8 mouse cellular contexts compared by ENCODE assay signal in genomic region chr12:86946301-86946781, GRCm38 (mm10). TPM values are rescaled to one million over a fixed set of nuclear protein-coding genes. Genes with fewer than 3 reads are reported as not detected.
A peak's percentile ranks its signal among the peaks of the same experiment; 100 is the strongest.
DNase-seq lines count a peak whose midpoint lies in the region; ATAC-seq and TF ChIP-seq lines count a peak whose summit lies in the region.

No protein-coding gene starts in this region.

- no peaks in the 10 kb centered on the region for H3K36me3 ChIP-seq in kidney, postnatal 0 days (ENCODE audit: insufficient read depth, low read length)
- no peaks in the 10 kb centered on the region for H3K36me3 ChIP-seq in forebrain, postnatal 0 days (ENCODE audit: insufficient read depth)
- no peaks in the 10 kb centered on the region for H3K36me3 ChIP-seq in liver, embryonic 12.5 days
- no peaks in the 10 kb centered on the region for H3K36me3 ChIP-seq in splenic B cell, adult 2 months (ENCODE audit: control insufficient read depth, insufficient read depth, low read length, poor library complexity, severe bottlenecking)

- peak; percentile 38 for DNase-seq in kidney, postnatal 0 days (ENCODE audit: low spot score)
- DNase-seq in kidney, postnatal 14 days, result no peak
- DNase-seq in R1 (ENCODE audit: low read depth, low spot score), result peak; percentile 54
- DNase-seq in forebrain, postnatal 0 days, result peak; percentile 71
- DNase-seq in splenic B cell, adult 2 months (ENCODE audit: low read depth, low spot score), result peak; percentile 42
- no peak for DNase-seq in ovary, postnatal 36 days (ENCODE audit: low spot score)

- peak overlapping the region; percentile 99 for H3K27ac ChIP-seq in kidney, postnatal 0 days
- peak overlapping the region; percentile 98 for H3K27ac ChIP-seq in forebrain, postnatal 0 days (ENCODE audit: low read depth, low read length)
- peak overlapping the region; percentile 99 for H3K27ac ChIP-seq in liver, embryonic 12.5 days

- no peak for TF ChIP-seq CTCF in kidney, postnatal 0 days (IDR thresholded peaks at IDR 0.05; ENCODE audit: low read depth)
- no peak for TF ChIP-seq CTCF in forebrain, postnatal 0 days (IDR thresholded peaks at IDR 0.05; ENCODE audit: low read depth)

- peaks cover 16% of the 10 kb centered on the region for H3K4me1 ChIP-seq in kidney, postnatal 0 days (replicated peaks; ENCODE audit: insufficient read depth, low read length)
- H3K4me1 ChIP-seq in forebrain, postnatal 0 days (ENCODE audit: insufficient read depth), result peaks cover 40% of the 10 kb centered on the region
- peaks cover 47% of the 10 kb centered on the region for H3K4me1 ChIP-seq in liver, embryonic 12.5 days

- H3K9ac ChIP-seq in kidney, postnatal 0 days (ENCODE audit: low read depth, low read length), result peak overlapping the region; percentile 89
- H3K9ac ChIP-seq in forebrain, postnatal 0 days, result peak overlapping the region; percentile 81
- H3K9ac ChIP-seq in liver, embryonic 12.5 days, result peak overlapping the region; percentile 90

- H3K27me3 ChIP-seq in kidney, postnatal 0 days (ENCODE audit: insufficient read depth, low read length), result no peaks in the 10 kb centered on the region
- no peaks in the 10 kb centered on the region for H3K27me3 ChIP-seq in forebrain, postnatal 0 days (ENCODE audit: insufficient read depth, low read length)
- peaks cover 15% of the 10 kb centered on the region; the same call in 1 of the 2 replicates for H3K27me3 ChIP-seq in liver, embryonic 12.5 days (replicated peaks)
- no peaks in the 10 kb centered on the region for H3K27me3 ChIP-seq in splenic B cell, adult 2 months (ENCODE audit: control insufficient read depth, insufficient read depth, low read length, poor library complexity, severe bottlenecking)

- no peak for ATAC-seq in kidney, postnatal 0 days (replicated peaks; ENCODE audit: low FRiP score, low read depth)
- ATAC-seq in forebrain, postnatal 0 days, result no peak
- no peak for ATAC-seq in liver, embryonic 12.5 days
- ATAC-seq in megakaryocyte-erythroid progenitor cell, adult 5-6 weeks (replicated peaks; ENCODE audit: low FRiP score, low TSS enrichment, poor library complexity, severe bottlenecking), result no peak

- H3K9me3 ChIP-seq in kidney, postnatal 0 days (replicated peaks; ENCODE audit: low read length), result no peaks in the 10 kb centered on the region
- no peaks in the 10 kb centered on the region for H3K9me3 ChIP-seq in forebrain, postnatal 0 days (ENCODE audit: low read length)
- no peaks in the 10 kb centered on the region for H3K9me3 ChIP-seq in liver, embryonic 12.5 days (replicated peaks)

- under 1% methylated on average over 17 of the region's 17 CpGs for WGBS in kidney, postnatal 0 days
- WGBS in forebrain, postnatal 0 days, result under 1% methylated on average over 17 of the region's 17 CpGs
- WGBS in liver, embryonic 12.5 days (ENCODE audit: insufficient replicate concordance), result 1% methylated on average over 17 of the region's 17 CpGs

- peak overlapping the region; percentile 62 for H3K4me3 ChIP-seq in kidney, postnatal 0 days (replicated peaks; ENCODE audit: low read depth, low read length)
- peak overlapping the region; percentile 57 for H3K4me3 ChIP-seq in forebrain, postnatal 0 days (ENCODE audit: low read depth, low read length)
- peak overlapping the region; percentile 83 for H3K4me3 ChIP-seq in liver, embryonic 12.5 days

- peak overlapping the region; percentile 80 for H3K4me2 ChIP-seq in kidney, postnatal 0 days (ENCODE audit: low read length)
- peak overlapping the region; percentile 78 for H3K4me2 ChIP-seq in forebrain, postnatal 0 days (ENCODE audit: low read depth)
- peak overlapping the region; percentile 92 for H3K4me2 ChIP-seq in liver, embryonic 12.5 days

RNA-seq across cellular contexts. Expression of gene Cipc, which starts 0.5 kb away (rescaled TPM):
- 14.8 and 16.1 TPM in 2 replicates for polyA plus RNA-seq in kidney, postnatal 0 days (2015; fragmentation: Nextera tagmentation; extraction: Ambion mirVana)
- total RNA-seq in forebrain, postnatal 0 days (2014; rRNA removed), result 53.1 and 62.9 TPM in 2 replicates
- 28.4 and 38.1 TPM in 2 replicates for polyA plus RNA-seq in forebrain, postnatal 0 days (2015; fragmentation: Nextera tagmentation; extraction: Ambion mirVana)
- polyA plus RNA-seq in liver, embryonic 12.5 days (2016; fragmentation: Nextera tagmentation; extraction: Ambion mirVana), result 18.0 and 19.2 TPM in 2 replicates
- 29.2 and 35.6 TPM in 2 replicates for total RNA-seq in megakaryocyte-erythroid progenitor cell, adult 5-6 weeks (2014; fragmentation: Nextera tagmentation)
- 22.0 and 23.0 TPM in 2 replicates for total RNA-seq in megakaryocyte-erythroid progenitor cell, adult 5-6 weeks (2017)

RNA-seq across cellular contexts. Expression of gene Zdhhc22, which starts 43.9 kb away (rescaled TPM):
- 0.03 TPM in 1 of 2 replicates, not detected in the other for polyA plus RNA-seq in kidney, postnatal 0 days (2015; fragmentation: Nextera tagmentation; extraction: Ambion mirVana)
- 10.7 and 12.5 TPM in 2 replicates for total RNA-seq in forebrain, postnatal 0 days (2014; rRNA removed)
- polyA plus RNA-seq in forebrain, postnatal 0 days (2015; fragmentation: Nextera tagmentation; extraction: Ambion mirVana), result 12.3 and 21.7 TPM in 2 replicates
- not detected in 2 replicates for polyA plus RNA-seq in liver, embryonic 12.5 days (2016; fragmentation: Nextera tagmentation; extraction: Ambion mirVana)
- total RNA-seq in megakaryocyte-erythroid progenitor cell, adult 5-6 weeks (2014; fragmentation: Nextera tagmentation), result not detected in 2 replicates
- not detected in 2 replicates for total RNA-seq in megakaryocyte-erythroid progenitor cell, adult 5-6 weeks (2017)

Comparison
In these comparisons a context has a peak if more than half of its experiments do, and no peak if none do; other contexts are left out.
1. DNase-seq: peak in kidney, postnatal 0 days (single experiment), R1 (single experiment), forebrain, postnatal 0 days (single experiment) and splenic B cell, adult 2 months (single experiment); none in kidney, postnatal 14 days (single experiment) and ovary, postnatal 36 days (single experiment).
2. RNA of gene Zdhhc22, which starts 43.9 kb away (polyA plus RNA-seq): 12.3 to 21.7 TPM in forebrain, postnatal 0 days; 0.03 TPM in kidney, postnatal 0 days and not detected in liver, embryonic 12.5 days; every median in the first group is over 10 times any median in the second.
3. Peak in every context shown above with its lines, with median percentiles within 50 percentile points of each other: H3K27ac ChIP-seq, H3K4me2 ChIP-seq, H3K4me3 ChIP-seq and H3K9ac ChIP-seq.